Mouse (Mus musculus) CD4-positive, CD25-positive, alpha-beta regulatory T cell, adult 9 weeks (primary cell): Measurements from ENCODE around the gene Gm4307. TPM values are rescaled to one million over a fixed set of nuclear protein-coding genes. Genes with fewer than 3 reads are reported as not detected.

Experiments used
- polyA plus RNA-seq: library from polyadenylated mRNA; unstranded; fragments of 100-300 nt; shearing (Covaris generic); gene quantifications from one replicate; pipeline ENCODE4 v1.2.1, GENCODE M21; 2017

Gm4307 gene
- not detected for polyA plus RNA-seq

DNA sequence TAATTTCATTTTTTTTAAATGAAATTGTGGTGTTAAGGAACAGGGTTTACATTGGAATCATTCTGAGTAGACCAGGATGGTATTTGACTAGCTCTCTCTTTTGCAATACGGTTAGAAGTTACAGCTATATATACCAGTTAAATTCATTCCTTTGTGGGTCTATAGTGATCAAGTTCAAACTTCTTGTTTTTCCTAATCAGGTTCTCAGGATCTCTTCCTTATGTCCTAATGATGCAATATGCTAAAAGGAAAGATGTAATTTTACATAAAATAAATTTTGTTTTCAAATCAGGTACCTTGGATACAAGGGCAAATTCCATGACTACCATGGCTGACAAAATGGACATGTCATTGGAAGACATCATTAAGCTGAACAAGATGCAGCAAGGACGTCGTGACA is at the start of gene Gm4307:
TSS of gene Gm4307 (plus strand) at position 301 of the 400 bp plus-strand sequence.

DNA sequence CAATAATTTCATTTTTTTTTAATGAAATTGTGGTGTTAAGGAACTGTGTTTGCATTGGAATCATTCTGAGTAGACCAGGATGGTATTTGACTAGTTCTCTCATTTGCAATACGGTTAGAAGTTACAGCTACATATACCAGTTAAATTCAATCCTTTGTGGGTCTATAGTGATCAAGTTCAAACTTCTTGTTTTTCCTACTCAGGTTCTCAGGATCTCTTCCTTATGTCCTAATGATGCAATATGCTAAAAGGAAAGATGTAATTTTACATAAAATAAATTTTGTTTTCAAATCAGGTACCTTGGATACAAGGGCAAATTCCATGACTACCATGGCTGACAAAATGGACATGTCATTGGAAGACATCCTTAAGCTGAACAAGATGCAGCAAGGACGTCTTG is 25.8 kb upstream of the Gm4307 start, which contains the start of gene Gm4301:
TSS of gene Gm4301 (plus strand) at position 301 of the 400 bp plus-strand sequence.

DNA sequence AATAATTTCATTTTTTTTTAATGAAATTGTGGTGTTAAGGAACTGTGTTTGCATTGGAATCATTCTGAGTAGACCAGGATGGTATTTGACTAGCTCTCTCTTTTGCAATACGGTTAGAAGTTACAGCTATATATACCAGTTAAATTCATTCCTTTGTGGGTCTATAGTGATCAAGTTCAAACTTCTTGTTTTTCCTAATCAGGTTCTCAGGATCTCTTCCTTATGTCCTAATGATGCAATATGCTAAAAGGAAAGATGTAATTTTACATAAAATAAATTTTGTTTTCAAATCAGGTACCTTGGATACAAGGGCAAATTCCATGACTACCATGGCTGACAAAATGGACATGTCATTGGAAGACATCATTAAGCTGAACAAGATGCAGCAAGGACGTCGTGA is 20.6 kb upstream of the Gm4307 start, which contains the start of gene Gm4302:
TSS of gene Gm4302 (plus strand) at position 301 of the 400 bp plus-strand sequence.

DNA sequence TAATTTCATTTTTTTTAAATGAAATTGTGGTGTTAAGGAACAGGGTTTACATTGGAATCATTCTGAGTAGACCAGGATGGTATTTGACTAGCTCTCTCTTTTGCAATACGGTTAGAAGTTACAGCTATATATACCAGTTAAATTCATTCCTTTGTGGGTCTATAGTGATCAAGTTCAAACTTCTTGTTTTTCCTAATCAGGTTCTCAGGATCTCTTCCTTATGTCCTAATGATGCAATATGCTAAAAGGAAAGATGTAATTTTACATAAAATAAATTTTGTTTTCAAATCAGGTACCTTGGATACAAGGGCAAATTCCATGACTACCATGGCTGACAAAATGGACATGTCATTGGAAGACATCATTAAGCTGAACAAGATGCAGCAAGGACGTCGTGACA is 15.5 kb upstream of the Gm4307 start, which contains the start of gene Gm4303:
TSS of gene Gm4303 (plus strand) at position 301 of the 400 bp plus-strand sequence.

DNA sequence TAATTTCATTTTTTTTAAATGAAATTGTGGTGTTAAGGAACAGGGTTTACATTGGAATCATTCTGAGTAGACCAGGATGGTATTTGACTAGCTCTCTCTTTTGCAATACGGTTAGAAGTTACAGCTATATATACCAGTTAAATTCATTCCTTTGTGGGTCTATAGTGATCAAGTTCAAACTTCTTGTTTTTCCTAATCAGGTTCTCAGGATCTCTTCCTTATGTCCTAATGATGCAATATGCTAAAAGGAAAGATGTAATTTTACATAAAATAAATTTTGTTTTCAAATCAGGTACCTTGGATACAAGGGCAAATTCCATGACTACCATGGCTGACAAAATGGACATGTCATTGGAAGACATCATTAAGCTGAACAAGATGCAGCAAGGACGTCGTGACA is 10.3 kb upstream of the Gm4307 start, which contains the start of gene Gm4305:
TSS of gene Gm4305 (plus strand) at position 301 of the 400 bp plus-strand sequence.

DNA sequence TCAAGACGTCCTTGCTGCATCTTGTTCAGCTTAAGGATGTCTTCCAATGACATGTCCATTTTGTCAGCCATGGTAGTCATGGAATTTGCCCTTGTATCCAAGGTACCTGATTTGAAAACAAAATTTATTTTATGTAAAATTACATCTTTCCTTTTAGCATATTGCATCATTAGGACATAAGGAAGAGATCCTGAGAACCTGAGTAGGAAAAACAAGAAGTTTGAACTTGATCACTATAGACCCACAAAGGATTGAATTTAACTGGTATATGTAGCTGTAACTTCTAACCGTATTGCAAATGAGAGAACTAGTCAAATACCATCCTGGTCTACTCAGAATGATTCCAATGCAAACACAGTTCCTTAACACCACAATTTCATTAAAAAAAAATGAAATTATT is 21.3 kb downstream of the Gm4307 start, which contains the start of gene Gm4312:
TSS of gene Gm4312 (minus strand) at position 101 of the 400 bp plus-strand sequence.

Other genes starting within 250 kb of the Gm4307 start
- gene Gm4301, start 25.7 kb upstream of the Gm4307 start, polyA plus RNA-seq: not detected
- not detected for gene Gm4302, start 20.5 kb upstream of the Gm4307 start, polyA plus RNA-seq
- not detected for gene Gm4303, start 15.4 kb upstream of the Gm4307 start, polyA plus RNA-seq
- not detected for gene Gm4305, start 10.2 kb upstream of the Gm4307 start, polyA plus RNA-seq
- not detected for gene Gm4312, start 21.2 kb downstream of the Gm4307 start, polyA plus RNA-seq
- gene Tmtc3, start 126.0 kb downstream of the Gm4307 start, polyA plus RNA-seq: 3.5 TPM
- gene Cep290, start 126.2 kb downstream of the Gm4307 start, polyA plus RNA-seq: 3.8 TPM
- gene 4930430F08Rik, start 229.1 kb downstream of the Gm4307 start, polyA plus RNA-seq: 9.6 TPM
- gene 1700017N19Rik, start 229.1 kb downstream of the Gm4307 start, polyA plus RNA-seq: not detected